Mouse (Mus musculus) olfactory bulb, adult 2 months (tissue): ENCODE measurements around the gene Nebl.

Experiments used
- CTCF ChIP-seq: fragments of 200-500 bp; IDR thresholded peaks from 2 replicates; pipeline ENCODE4 v1.5.1; 2012; ENCODE audit warnings: low read depth, mild to moderate bottlenecking, low read length, moderate library complexity; ENCODE audit not compliant: insufficient read depth
- POLR2A ChIP-seq: fragments of 200-500 bp; IDR thresholded peaks from 2 replicates; pipeline ENCODE4 v1.6.1; 2012; ENCODE audit warnings: mild to moderate bottlenecking, low read depth, low read length, moderate library complexity; ENCODE audit not compliant: insufficient read depth

GRCm38 (mm10) chr2:17364971-17365548 is 366.2 kb downstream of the Nebl start:
- no peak for TF ChIP-seq POLR2A
- no peak for TF ChIP-seq CTCF
